ENCODE assay signal across 13 mouse cellular contexts in the genomic region with DNA sequence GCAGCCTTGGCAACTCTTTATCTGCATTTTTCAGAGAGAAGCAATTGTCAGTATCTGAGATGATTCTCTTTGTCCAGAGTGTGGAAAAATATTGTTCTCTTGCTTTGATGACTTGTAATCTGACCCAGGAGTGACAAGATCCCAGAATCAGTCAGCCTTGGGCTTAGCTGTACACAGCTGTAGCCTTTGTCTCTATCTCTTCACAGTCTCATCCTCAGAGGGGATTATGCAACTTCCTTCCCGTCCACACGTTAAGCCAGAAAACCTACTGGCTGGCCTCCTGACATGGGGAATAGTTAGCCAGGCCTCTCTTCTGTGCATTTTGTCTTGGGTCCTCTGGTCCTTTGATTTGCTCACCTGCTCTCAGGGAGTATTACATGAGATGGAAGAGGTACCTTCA.
"Had no signal": no experiment of that assay in that cellular context is flagged by ENCODE, and none has a peak within 500 bp of the region (broad histone marks: within the 10 kb centered on the region; RNA-seq: fewer than 3 reads in every experiment).

No protein-coding gene starts in this region.

- H3K4me3 ChIP-seq: intestine, embryonic 15.5 days; layer of hippocampus, adult 2 months; limb, embryonic 10.5 days; liver, embryonic 15.5 days; midbrain, embryonic 12.5 days had no signal

- H3K4me2 ChIP-seq: intestine, embryonic 15.5 days; liver, embryonic 11.5 days; liver, embryonic 15.5 days; midbrain, embryonic 12.5 days had no signal

- H3K36me3 ChIP-seq: intestine, embryonic 15.5 days; limb, embryonic 10.5 days; liver, embryonic 15.5 days; midbrain, embryonic 12.5 days had no signal

- ATAC-seq: intestine, embryonic 15.5 days; midbrain, embryonic 16.5 days had no signal

- H3K27me3 ChIP-seq: intestine, embryonic 15.5 days; liver, embryonic 15.5 days; midbrain, embryonic 12.5 days had no signal

- H3K4me1 ChIP-seq: liver, embryonic 15.5 days; midbrain, embryonic 12.5 days had no signal

- H3K9ac ChIP-seq: intestine, embryonic 15.5 days; liver, embryonic 15.5 days; midbrain, embryonic 12.5 days had no signal

- H3K9me3 ChIP-seq: intestine, embryonic 15.5 days; limb, embryonic 10.5 days; liver, embryonic 15.5 days; midbrain, embryonic 12.5 days had no signal

- DNase-seq: kidney, adult 18-20 months; kidney, postnatal 10 days; kidney, postnatal 4 days; lung, postnatal 4 days; right cerebral cortex, postnatal 14 days; thymus, postnatal 4 days had no signal

- H3K27ac ChIP-seq: intestine, embryonic 15.5 days; layer of hippocampus, adult 2 months; limb, embryonic 10.5 days; liver, embryonic 15.5 days; midbrain, embryonic 12.5 days had no signal
